In the genomic region with DNA sequence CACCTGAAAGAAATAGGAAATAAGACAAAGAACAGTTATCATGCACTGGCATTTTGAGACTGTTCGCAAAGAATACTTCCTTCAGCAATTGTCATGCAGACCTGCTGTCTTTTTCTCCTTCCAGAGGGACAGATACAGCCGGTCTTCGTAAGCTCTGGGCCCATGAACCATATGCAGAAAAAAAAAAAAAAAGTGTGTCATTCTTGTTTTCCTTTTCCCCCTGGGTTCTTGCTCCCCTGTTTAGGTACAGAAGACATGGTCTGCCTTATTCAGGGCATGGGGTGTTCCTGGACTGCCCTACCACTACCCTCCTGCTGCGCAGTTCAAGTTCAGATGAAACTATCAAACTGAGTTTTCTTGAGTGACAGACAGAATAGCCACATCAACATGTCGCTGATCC, we compare ENCODE assay signal across 20 mouse cellular contexts.
"Had no signal": no experiment of that assay in that cellular context is flagged by ENCODE, and none has a peak within 500 bp of the region (broad histone marks: within the 10 kb centered on the region; RNA-seq: fewer than 3 reads in every experiment).

No protein-coding gene starts in this region.

- H3K4me2 ChIP-seq: kidney, embryonic 15.5 days; lung, embryonic 15.5 days; midbrain, embryonic 13.5 days; neural tube, embryonic 13.5 days had no signal

- ATAC-seq: midbrain, embryonic 13.5 days; midbrain, embryonic 16.5 days had no signal

- H3K36me3 ChIP-seq: kidney, embryonic 15.5 days; lung, embryonic 15.5 days; midbrain, embryonic 10.5 days; midbrain, embryonic 13.5 days; neural tube, embryonic 13.5 days had no signal

- H3K27me3 ChIP-seq: kidney, embryonic 15.5 days; lung, embryonic 15.5 days; megakaryocyte, embryonic 14.5 days; neural tube, embryonic 13.5 days had no signal

- H3K9ac ChIP-seq: kidney, embryonic 15.5 days; lung, embryonic 15.5 days; midbrain, embryonic 13.5 days; neural tube, embryonic 13.5 days had no signal

- H3K4me3 ChIP-seq: kidney, embryonic 15.5 days; left cerebral cortex, adult 2 months; lung, embryonic 15.5 days; megakaryocyte, embryonic 14.5 days; midbrain, embryonic 10.5 days; midbrain, embryonic 13.5 days; myocyte; neural tube, embryonic 13.5 days had no signal

- DNase-seq: kidney, adult 11 months; kidney, adult 8-10 months; kidney, postnatal 14 days; kidney, postnatal 4 days; layer of hippocampus, adult 9-11 months; layer of hippocampus, postnatal 36 days; lung, adult 18-20 months; lung, postnatal 10 days; lung, postnatal 36 days; thymus, adult 18-20 months; thymus, postnatal 36 days had no signal

- H3K27ac ChIP-seq: kidney, embryonic 15.5 days; left cerebral cortex, adult 2 months; lung, embryonic 15.5 days; midbrain, embryonic 10.5 days; midbrain, embryonic 13.5 days; neural tube, embryonic 13.5 days had no signal

- H3K9me3 ChIP-seq: kidney, embryonic 15.5 days; lung, embryonic 15.5 days; megakaryocyte, embryonic 14.5 days; midbrain, embryonic 10.5 days; midbrain, embryonic 13.5 days; neural tube, embryonic 13.5 days had no signal
